Mouse (Mus musculus): ENCODE results near the gene Gimap4. TPM values are rescaled to one million over a fixed set of nuclear protein-coding genes. Genes with fewer than 3 reads are reported as not detected.

Gimap4 gene
- polyA plus RNA-seq, 1 experiment, result not detected

- Histone ChIP-seq H3ac (ENCODE audit: control insufficient read depth, insufficient read length) (no peak overlapping the region), H3K4me2 (ENCODE audit: low read depth) (no peak overlapping the region), H3K4me3 (no peak overlapping the region), H3K27me3 (ENCODE audit: control insufficient read depth, insufficient read depth, insufficient read length) (no peaks in the 10 kb centered on the region), H3K79me2 (ENCODE audit: control insufficient read depth, insufficient read depth) (no peaks in the 10 kb centered on the region), H3K36me3 (ENCODE audit: control insufficient read depth, insufficient read depth) (no peaks in the 10 kb centered on the region)
- no peak for TF ChIP-seq E2F4 (IDR thresholded peaks at IDR 0.05; ENCODE audit: insufficient read depth)
- TF ChIP-seq POLR2AphosphoS2 (IDR thresholded peaks at IDR 0.05; ENCODE audit: insufficient read length, low read depth), result no peak
- TF ChIP-seq MAX (IDR thresholded peaks at IDR 0.05; ENCODE audit: low read depth), result no peak
- TF ChIP-seq SRF (IDR thresholded peaks at IDR 0.05; ENCODE audit: control insufficient read depth, insufficient read length, low read depth), result no peak
- no peak for TF ChIP-seq CEBPB (IDR thresholded peaks at IDR 0.05; ENCODE audit: insufficient read depth, poor library complexity, severe bottlenecking)
- TF ChIP-seq TCF3 (IDR thresholded peaks at IDR 0.05; ENCODE audit: insufficient read length, low read depth), result no peak
Observed at GRCm38 (mm10) chr6:48692962-48693361, 8.6 kb downstream of the Gimap4 start.

- TF ChIP-seq MYOD1 (IDR thresholded peaks at IDR 0.05; ENCODE audit: control insufficient read depth in 1 of 3, insufficient read length in 2 of 3, low read depth in 2 of 3) (no peak), USF1 (IDR thresholded peaks at IDR 0.05; ENCODE audit: low read depth) (no peak), MYOG (IDR thresholded peaks at IDR 0.05; ENCODE audit: control insufficient read depth in 1 of 3, insufficient read depth in 1 of 3, insufficient read length in 2 of 3, low read depth in 2 of 3) (no peak), REST (IDR thresholded peaks at IDR 0.05; ENCODE audit: insufficient read depth, insufficient read length) (no peak), TCF3 (IDR thresholded peaks at IDR 0.05; ENCODE audit: insufficient read length, low read depth) (no peak), SRF (IDR thresholded peaks at IDR 0.05; ENCODE audit: control insufficient read depth, insufficient read length, low read depth) (no peak)
- H3K4me2 ChIP-seq (ENCODE audit: low read depth), result no peak overlapping the region
- no peaks in the 10 kb centered on the region for H3K79me2 ChIP-seq (ENCODE audit: control insufficient read depth, insufficient read depth)
- no peaks in the 10 kb centered on the region for H3K36me3 ChIP-seq (ENCODE audit: control insufficient read depth, insufficient read depth)
- H3ac ChIP-seq (ENCODE audit: control insufficient read depth, insufficient read length), result no peak overlapping the region
- no peaks in the 10 kb centered on the region for H3K27me3 ChIP-seq (ENCODE audit: control insufficient read depth, insufficient read depth, insufficient read length)
- no peak overlapping the region for H3K4me3 ChIP-seq
Observed at GRCm38 (mm10) chr6:48696830-48697554, 12.6 kb downstream of the Gimap4 start.

- Histone ChIP-seq H3K27me3 (ENCODE audit: control insufficient read depth, insufficient read depth, insufficient read length) (no peaks in the 10 kb centered on the region), H3K79me2 (ENCODE audit: control insufficient read depth, insufficient read depth) (no peaks in the 10 kb centered on the region), H3K4me3 (no peak overlapping the region), H3K4me2 (ENCODE audit: low read depth) (no peak overlapping the region), H3K36me3 (ENCODE audit: control insufficient read depth, insufficient read depth) (no peaks in the 10 kb centered on the region), H3ac (ENCODE audit: control insufficient read depth, insufficient read length) (no peak overlapping the region)
- TF ChIP-seq CEBPB (IDR thresholded peaks at IDR 0.05; ENCODE audit: insufficient read depth, poor library complexity, severe bottlenecking), result no peak
- no peak for TF ChIP-seq MYOG (IDR thresholded peaks at IDR 0.05; ENCODE audit: control insufficient read depth in 1 of 3, insufficient read depth in 1 of 3, insufficient read length in 2 of 3, low read depth in 2 of 3)
- no peak for TF ChIP-seq MAX (IDR thresholded peaks at IDR 0.05; ENCODE audit: low read depth)
- TF ChIP-seq TCF3 (IDR thresholded peaks at IDR 0.05; ENCODE audit: insufficient read length, low read depth), result no peak
- no peak for TF ChIP-seq POLR2A (IDR thresholded peaks at IDR 0.05; ENCODE audit: insufficient read length, low read depth)
Observed at GRCm38 (mm10) chr6:48697555-48697930, 13.2 kb downstream of the Gimap4 start.

GRCm38 (mm10) chr6:48698066-48698856 lies 13.9 kb downstream of the Gimap4 start:
- Histone ChIP-seq H3K36me3 (ENCODE audit: control insufficient read depth, insufficient read depth) (no peaks in the 10 kb centered on the region), H3K79me2 (ENCODE audit: control insufficient read depth, insufficient read depth) (no peaks in the 10 kb centered on the region), H3K4me3 (no peak overlapping the region), H3K27me3 (ENCODE audit: control insufficient read depth, insufficient read depth, insufficient read length) (no peaks in the 10 kb centered on the region), H3K4me2 (ENCODE audit: low read depth) (no peak overlapping the region), H3ac (ENCODE audit: control insufficient read depth, insufficient read length) (no peak overlapping the region)
- TF ChIP-seq TCF12 (IDR thresholded peaks at IDR 0.05; ENCODE audit: insufficient read depth, poor library complexity, severe bottlenecking), result no peak
- TF ChIP-seq MAX (IDR thresholded peaks at IDR 0.05; ENCODE audit: low read depth), result no peak
- no peak for TF ChIP-seq E2F4 (IDR thresholded peaks at IDR 0.05; ENCODE audit: insufficient read depth)
- no peak for TF ChIP-seq POLR2A (IDR thresholded peaks at IDR 0.05; ENCODE audit: insufficient read length, low read depth)
- no peak for TF ChIP-seq REST (IDR thresholded peaks at IDR 0.05; ENCODE audit: insufficient read depth, insufficient read length)
- TF ChIP-seq MYOG (IDR thresholded peaks at IDR 0.05; ENCODE audit: control insufficient read depth in 1 of 3, insufficient read depth in 1 of 3, insufficient read length in 2 of 3, low read depth in 2 of 3), result no peak
- TF ChIP-seq CEBPB (IDR thresholded peaks at IDR 0.05; ENCODE audit: insufficient read depth, poor library complexity, severe bottlenecking), result no peak
- no peak for TF ChIP-seq SRF (IDR thresholded peaks at IDR 0.05; ENCODE audit: control insufficient read depth, insufficient read length, low read depth)
- TF ChIP-seq TCF3 (IDR thresholded peaks at IDR 0.05; ENCODE audit: insufficient read length, low read depth), result no peak
- no peak for TF ChIP-seq MYOD1 (IDR thresholded peaks at IDR 0.05; ENCODE audit: control insufficient read depth in 1 of 3, insufficient read length in 2 of 3, low read depth in 2 of 3)
- TF ChIP-seq USF1 (IDR thresholded peaks at IDR 0.05; ENCODE audit: low read depth), result no peak
- TF ChIP-seq POLR2AphosphoS2 (IDR thresholded peaks at IDR 0.05; ENCODE audit: insufficient read length, low read depth), result no peak

- Histone ChIP-seq H3K27me3 (ENCODE audit: control insufficient read depth, insufficient read depth, insufficient read length) (no peaks in the 10 kb centered on the region), H3K4me2 (ENCODE audit: low read depth) (no peak overlapping the region), H3K36me3 (ENCODE audit: control insufficient read depth, insufficient read depth) (no peaks in the 10 kb centered on the region), H3ac (ENCODE audit: control insufficient read depth, insufficient read length) (no peak overlapping the region), H3K4me3 (no peak overlapping the region), H3K79me2 (ENCODE audit: control insufficient read depth, insufficient read depth) (no peaks in the 10 kb centered on the region)
- TF ChIP-seq POLR2AphosphoS2 (IDR thresholded peaks at IDR 0.05; ENCODE audit: insufficient read length, low read depth) (no peak), MYOG (IDR thresholded peaks at IDR 0.05; ENCODE audit: control insufficient read depth in 1 of 3, insufficient read depth in 1 of 3, insufficient read length in 2 of 3, low read depth in 2 of 3) (no peak), POLR2A (IDR thresholded peaks at IDR 0.05; ENCODE audit: insufficient read length, low read depth) (no peak), SRF (IDR thresholded peaks at IDR 0.05; ENCODE audit: control insufficient read depth, insufficient read length, low read depth) (no peak), TCF12 (IDR thresholded peaks at IDR 0.05; ENCODE audit: insufficient read depth, poor library complexity, severe bottlenecking) (no peak), TCF3 (IDR thresholded peaks at IDR 0.05; ENCODE audit: insufficient read length, low read depth) (no peak), CEBPB (IDR thresholded peaks at IDR 0.05; ENCODE audit: insufficient read depth, poor library complexity, severe bottlenecking) (no peak), USF1 (IDR thresholded peaks at IDR 0.05; ENCODE audit: low read depth) (no peak), MYOD1 (IDR thresholded peaks at IDR 0.05; ENCODE audit: control insufficient read depth in 1 of 3, insufficient read length in 2 of 3, low read depth in 2 of 3) (no peak), E2F4 (IDR thresholded peaks at IDR 0.05; ENCODE audit: insufficient read depth) (no peak), REST (IDR thresholded peaks at IDR 0.05; ENCODE audit: insufficient read depth, insufficient read length) (no peak), MAX (IDR thresholded peaks at IDR 0.05; ENCODE audit: low read depth) (no peak)
Observed at GRCm38 (mm10) chr6:48698888-48699287, 14.5 kb downstream of the Gimap4 start.

Measured in myocyte (in vitro differentiated cells).